Mouse (Mus musculus): Measurements from ENCODE around the gene Kcnh1.

Gene Kcnh1

GRCm38 (mm10) chr1:192457037-192457436 lies 266.5 kb downstream of the Kcnh1 start:
- no peak for DNase-seq (ENCODE audit: low spot score in 2 of 2)

DNA sequence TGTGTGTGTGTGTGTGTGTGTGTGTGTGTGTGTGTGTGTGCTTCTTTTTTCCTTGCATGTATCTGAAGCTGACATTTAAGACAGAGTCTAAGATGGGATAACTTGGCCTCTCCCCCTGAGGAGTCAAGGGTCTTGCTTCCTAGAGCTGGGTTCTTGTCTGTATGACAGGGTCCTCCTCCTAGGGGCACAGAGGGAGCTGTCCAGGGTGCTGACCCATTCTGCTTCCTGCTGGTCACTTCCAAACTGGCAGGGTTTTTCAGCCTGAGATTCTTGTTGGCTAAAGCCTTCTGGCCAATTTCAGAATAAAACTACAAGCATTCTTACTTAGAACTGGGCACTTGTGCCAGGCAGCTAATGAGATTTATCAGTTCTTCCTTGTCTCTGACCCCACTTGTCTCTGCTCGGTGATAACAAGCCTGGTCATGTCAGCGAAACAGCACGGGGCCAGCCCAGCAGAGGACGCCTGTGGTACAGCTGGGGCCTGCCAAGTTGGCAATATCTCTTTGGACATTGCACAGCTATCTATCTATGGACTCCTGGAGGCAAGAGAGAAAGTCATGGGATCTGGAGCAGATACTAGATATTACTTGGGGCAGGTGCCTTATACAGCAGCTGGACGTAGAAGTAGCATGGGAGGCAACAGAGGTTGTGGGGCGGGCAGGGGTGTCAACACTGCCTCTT lies 267.1 kb downstream of the Kcnh1 start:
- DNase-seq (ENCODE audit: low spot score in 2 of 2), result peak in 1 of 2 experiments; percentile 64

- DNase-seq (ENCODE audit: low spot score in 2 of 2), result no peak
These were observed 273.2 kb downstream of the Kcnh1 start for GRCm38 (mm10) chr1:192463732-192464131.

DNA sequence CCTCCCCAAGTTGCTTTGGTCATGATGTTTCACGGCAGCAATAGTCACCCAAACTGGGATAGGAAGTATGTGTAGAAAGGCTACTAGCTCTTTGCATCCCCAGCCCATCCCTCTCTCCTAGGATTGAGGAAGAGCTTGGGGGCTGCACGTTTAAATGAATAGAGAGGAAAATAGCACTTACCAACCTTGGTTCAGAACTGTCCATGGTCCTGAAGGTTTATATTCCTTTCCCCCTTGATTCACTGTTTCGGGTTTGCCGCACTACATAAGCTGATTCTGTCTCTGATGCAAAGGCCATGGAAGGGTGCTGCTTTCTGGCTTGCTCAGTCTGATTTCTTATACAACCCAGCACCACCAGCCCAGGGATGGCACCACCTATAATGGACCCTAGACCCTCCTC lies 281.8 kb downstream of the Kcnh1 start:
- no peak for DNase-seq (ENCODE audit: low spot score in 2 of 2)

- no peak for DNase-seq (ENCODE audit: low spot score in 2 of 2)
These were observed 282.6 kb downstream of the Kcnh1 start for GRCm38 (mm10) chr1:192473134-192473533.

GRCm38 (mm10) chr1:192476704-192477103 lies 286.1 kb downstream of the Kcnh1 start:
- no peak for DNase-seq (ENCODE audit: low spot score in 2 of 2)

DNA sequence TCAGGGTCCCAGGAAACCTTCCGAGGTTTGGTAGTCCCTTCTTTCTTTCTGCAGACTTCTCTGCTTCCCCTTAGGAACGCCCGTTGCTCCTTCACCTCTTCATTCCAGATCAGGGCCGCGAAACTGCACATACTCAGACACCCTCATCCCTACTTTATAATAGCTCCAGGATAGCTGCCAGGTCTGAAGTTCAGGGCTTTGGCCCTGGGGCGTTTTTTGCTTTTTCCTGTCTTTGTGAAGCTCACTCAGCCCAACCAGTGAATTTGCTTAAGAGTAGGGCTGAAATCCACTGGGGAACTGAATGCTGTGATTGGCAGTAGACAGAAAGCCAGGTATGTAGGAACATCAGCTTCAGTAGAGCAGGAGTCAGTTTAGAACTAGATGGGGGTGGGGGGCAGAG lies 287.0 kb downstream of the Kcnh1 start:
- no peak for DNase-seq (ENCODE audit: low spot score in 2 of 2)

- no peak for DNase-seq (ENCODE audit: low spot score in 2 of 2)
These were observed 287.6 kb downstream of the Kcnh1 start for GRCm38 (mm10) chr1:192478176-192478575.

GRCm38 (mm10) chr1:192480072-192480784 lies 289.7 kb downstream of the Kcnh1 start:
- DNase-seq (ENCODE audit: low spot score in 2 of 2), result no peak

GRCm38 (mm10) chr1:192481446-192481845 lies 290.9 kb downstream of the Kcnh1 start:
- no peak for DNase-seq (ENCODE audit: low spot score in 2 of 2)

DNA sequence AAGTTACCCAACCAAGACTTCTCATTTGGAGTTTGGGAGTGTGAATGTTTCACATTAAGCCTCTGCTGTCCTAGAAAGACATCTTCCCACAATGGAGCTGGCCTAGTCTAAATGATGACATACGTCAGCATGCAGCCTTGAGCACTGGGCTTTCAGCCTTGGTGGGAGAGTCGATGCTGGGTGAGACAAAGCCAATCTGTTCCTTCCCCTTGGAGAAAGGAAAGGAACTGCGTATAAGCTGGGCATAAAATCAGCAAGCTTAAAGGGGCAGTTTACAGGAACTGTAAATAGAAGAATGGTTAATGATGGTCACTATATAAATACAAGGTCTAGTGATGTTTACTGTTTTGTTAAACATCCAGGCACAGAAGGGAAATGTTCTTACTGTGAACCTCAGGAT lies 294.5 kb downstream of the Kcnh1 start:
- no peak for DNase-seq (ENCODE audit: low spot score in 2 of 2)

GRCm38 (mm10) chr1:192487571-192487970 lies 297.0 kb downstream of the Kcnh1 start:
- DNase-seq (ENCODE audit: low spot score in 2 of 2), result no peak

- no peak for DNase-seq (ENCODE audit: low spot score in 2 of 2)
These were observed 299.6 kb downstream of the Kcnh1 start for GRCm38 (mm10) chr1:192489908-192490825.

GRCm38 (mm10) chr1:192497505-192497904 lies 306.9 kb downstream of the Kcnh1 start:
- DNase-seq (ENCODE audit: low spot score in 2 of 2), result no peak

- DNase-seq (ENCODE audit: low spot score in 2 of 2), result peak in 1 of 2 experiments; percentile 28
These were observed 311.4 kb downstream of the Kcnh1 start for GRCm38 (mm10) chr1:192502016-192502415.

GRCm38 (mm10) chr1:192502835-192503234 lies 312.3 kb downstream of the Kcnh1 start:
- no peak for DNase-seq (ENCODE audit: low spot score in 2 of 2)

DNA sequence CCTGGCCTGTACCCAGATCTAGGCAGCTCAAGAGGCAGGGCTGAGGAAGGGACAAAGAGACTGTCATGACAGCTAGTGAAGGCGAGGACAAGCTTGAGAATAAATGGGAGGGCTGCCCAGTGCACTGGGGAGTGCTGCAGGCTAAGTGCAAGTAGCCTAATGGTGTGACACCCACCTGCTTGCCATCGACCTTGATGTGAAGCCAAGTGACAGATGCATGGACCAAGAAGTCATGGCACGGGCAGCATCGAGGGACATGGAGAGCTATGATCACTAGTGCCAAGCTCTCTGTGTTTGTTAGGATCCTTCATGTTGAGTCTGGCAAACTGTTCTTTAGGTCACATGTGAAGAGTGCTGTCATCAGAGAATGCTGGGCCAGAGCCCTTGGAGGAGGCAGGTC lies 313.1 kb downstream of the Kcnh1 start:
- DNase-seq (ENCODE audit: low spot score in 2 of 2), result no peak

GRCm38 (mm10) chr1:192512821-192513220 lies 322.2 kb downstream of the Kcnh1 start:
- no peak for DNase-seq (ENCODE audit: low spot score in 2 of 2)

- DNase-seq (ENCODE audit: low spot score in 2 of 2), result no peak
These were observed 324.8 kb downstream of the Kcnh1 start for GRCm38 (mm10) chr1:192515373-192515772.

DNA sequence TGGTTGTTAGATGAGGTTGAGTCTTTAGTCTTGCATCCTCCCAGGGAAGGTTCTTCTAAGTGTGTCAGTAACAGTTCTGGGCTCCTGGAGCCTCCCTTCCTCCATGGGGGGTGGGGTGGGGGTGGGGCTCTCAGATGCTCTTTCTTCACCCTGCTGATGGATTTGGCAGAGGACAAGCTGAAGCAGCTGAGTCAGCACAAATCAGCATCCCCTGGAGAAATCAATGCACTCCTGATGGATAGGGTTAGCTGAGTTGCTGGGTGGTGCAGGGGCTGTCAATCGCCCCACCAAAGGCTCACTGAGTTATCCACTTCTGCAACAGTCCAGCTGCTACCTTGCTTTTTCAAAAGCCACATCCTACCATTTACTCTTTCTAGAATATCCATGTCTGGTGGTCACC lies 329.1 kb downstream of the Kcnh1 start:
- no peak for DNase-seq (ENCODE audit: low spot score in 2 of 2)

DNA sequence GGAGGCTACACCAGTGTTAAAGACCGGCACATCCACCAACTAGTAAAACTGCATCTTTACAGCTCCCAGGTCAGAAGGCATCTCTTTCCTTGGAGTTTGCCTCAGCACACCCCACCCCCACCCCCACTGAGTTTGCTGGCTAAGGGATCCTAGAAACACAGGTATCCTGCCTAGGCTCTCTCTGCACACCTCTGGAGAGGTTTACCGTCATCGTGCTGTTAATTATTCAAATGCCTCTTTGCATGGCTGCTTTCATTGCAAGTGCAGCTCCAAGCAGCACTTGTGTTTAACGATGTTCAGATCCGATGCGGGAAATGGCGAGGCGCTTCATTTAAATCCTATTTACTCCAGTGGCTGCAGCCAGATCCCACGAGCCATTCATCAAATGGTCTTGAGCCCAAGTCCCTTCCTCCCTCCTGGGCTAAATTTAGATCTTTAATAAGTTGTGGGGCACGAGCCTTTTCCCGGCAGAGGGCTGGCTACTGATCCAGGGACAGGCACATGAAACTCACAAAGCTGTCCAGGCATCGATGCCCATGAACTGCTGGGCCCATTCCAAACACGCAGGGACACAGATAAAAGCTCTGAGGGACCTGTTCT lies 330.4 kb downstream of the Kcnh1 start:
- no peak for DNase-seq (ENCODE audit: low spot score in 2 of 2)
